Mouse (Mus musculus) forebrain, embryonic 11.5 days (tissue): Measurements from ENCODE around the gene 6820408C15Rik. TPM values are rescaled to one million over a fixed set of nuclear protein-coding genes. Genes with fewer than 3 reads are reported as not detected.
"Not testable (repeated sequence)": the region's sequence is repeated elsewhere in the genome, so short reads cannot be mapped to it uniquely, and the experiment has no call there.

Experiments
- ATAC-seq: fragments of 200-750 bp; cut with Nextera tagmentation; replicated peaks from 2 replicates; pipeline ENCODE4 v1.8.0; 2017; ENCODE audit warnings: moderate TSS enrichment; ENCODE audit not compliant: low FRiP score
- DNase-seq: peaks from one replicate; pipeline ENCODE4 v3.0.0-alpha.2; 2017; ENCODE audit warnings: low spot score
- H3K27ac ChIP-seq: fragments of 300-500 bp; sonication (generic); 2 replicates; pipeline ENCODE4 v1.5.1; 2014; ENCODE audit warnings: low read depth, low read length
- H3K27me3 ChIP-seq: fragments of 300-500 bp; sonication (generic); 2 replicates; pipeline ENCODE4 v1.6.1; 2014; ENCODE audit warnings: mild to moderate bottlenecking, low read length, mixed read lengths; ENCODE audit not compliant: control insufficient read depth, insufficient read depth
- H3K36me3 ChIP-seq: fragments of 300-500 bp; sonication (generic); 2 replicates; pipeline ENCODE4 v1.6.1; 2014; ENCODE audit warnings: mild to moderate bottlenecking, low read length, moderate library complexity, mixed read lengths; ENCODE audit not compliant: control insufficient read depth, insufficient read depth
- H3K4me1 ChIP-seq: fragments of 300-500 bp; sonication (generic); replicated peaks from 2 replicates; pipeline ENCODE4 v1.6.1; 2014; ENCODE audit warnings: low read length, mixed read lengths; ENCODE audit not compliant: control insufficient read depth, insufficient read depth
- H3K4me2 ChIP-seq: fragments of 300-500 bp; sonication (generic); 2 replicates; pipeline ENCODE4 v1.6.1; 2014; ENCODE audit warnings: low read depth, mild to moderate bottlenecking, low read length, moderate library complexity, mixed read lengths; ENCODE audit not compliant: severe bottlenecking
- H3K4me3 ChIP-seq: fragments of 300-500 bp; sonication (generic); 2 replicates; pipeline ENCODE4 v1.5.1; 2014; ENCODE audit warnings: low read depth, low read length
- H3K9ac ChIP-seq: fragments of 300-500 bp; sonication (generic); 2 replicates; pipeline ENCODE4 v1.6.1; 2014; ENCODE audit warnings: low read length
- H3K9me3 ChIP-seq: fragments of 300-500 bp; sonication (generic); 2 replicates; pipeline ENCODE4 v1.6.1; 2016; ENCODE audit warnings: low read length, mixed read lengths; ENCODE audit not compliant: control insufficient read depth
- WGBS: fragments of 180-500 bp; shearing (Covaris S2); extraction: QIAGEN DNeasy Blood & Tissue Kit; methylation state at CpG from one replicate; pipeline ENCODE4 v1.1.7; 2014; 5-methylcytosine and 5-hydroxymethylcytosine counted together
- polyA plus RNA-seq: library from polyadenylated mRNA; unstranded; fragments of >200 nt; fragmentation: Nextera tagmentation; extraction: Ambion mirVana; gene quantifications from 2 replicates; pipeline ENCODE4 v1.2.1, GENCODE M21; 2014

The 6820408C15Rik gene
- polyA plus RNA-seq, 1 experiment from 2014 or later = 0.41 TPM

- under 1% methylated on average over 86 of the region's 86 CpGs for WGBS
- peaks cover 5% of the 10 kb centered on the region for H3K9me3 ChIP-seq
- no peaks in the 10 kb centered on the region for H3K27me3 ChIP-seq
- H3K27ac ChIP-seq = peak overlapping the region; percentile 98
- peak overlapping the region; percentile 95 for H3K4me3 ChIP-seq
- H3K36me3 ChIP-seq = no peaks in the 10 kb centered on the region
- H3K4me1 ChIP-seq = peaks cover 20% of the 10 kb centered on the region
- DNase-seq = peak; percentile 79
- peak overlapping the region; percentile 99 for H3K9ac ChIP-seq
- H3K4me2 ChIP-seq = peak overlapping the region; percentile 89
- peak; percentile 4; the same call in 1 of the 2 replicates for ATAC-seq
Measured at GRCm38 (mm10) chr2:152413765-152414584, 1.4 kb upstream of the 6820408C15Rik start.

GRCm38 (mm10) chr2:152414591-152415165, 709 bp upstream of the 6820408C15Rik start, which contains the start of gene Zcchc3:
Zcchc3 (minus strand) TSS chr2:152415027.
- Histone ChIP-seq H3K4me1 (peaks cover 19% of the 10 kb centered on the region), H3K4me2 (peak within 1 kb of the TSS; percentile 89), H3K9me3 (peaks cover 5% of the 10 kb centered on the region), H3K4me3 (peak within 1 kb of the TSS; percentile 95), H3K36me3 (no peaks in the 10 kb centered on the region), H3K9ac (peak within 1 kb of the TSS; percentile 99), H3K27me3 (no peaks in the 10 kb centered on the region), H3K27ac (peak within 1 kb of the TSS; percentile 98)
- under 1% methylated on average over 60 of the region's 65 CpGs for WGBS
- DNase-seq = peak; percentile 95
- ATAC-seq = peak; percentile 76

GRCm38 (mm10) chr2:152415786-152416185, 399 bp downstream of the 6820408C15Rik start:
- no peaks in the 10 kb centered on the region for H3K27me3 ChIP-seq
- DNase-seq (no peak), ATAC-seq (no peak)
- H3K9me3 ChIP-seq = peaks cover 5% of the 10 kb centered on the region
- 91% methylated on average over 3 of the region's 3 CpGs for WGBS
- H3K4me1 ChIP-seq = peaks cover 10% of the 10 kb centered on the region
- no peak overlapping the region for H3K4me3 ChIP-seq
- no peak overlapping the region for H3K27ac ChIP-seq
- no peaks in the 10 kb centered on the region for H3K36me3 ChIP-seq
- H3K9ac ChIP-seq = no peak overlapping the region
- H3K4me2 ChIP-seq = no peak overlapping the region

GRCm38 (mm10) chr2:152427493-152427892, 12.1 kb downstream of the 6820408C15Rik start:
- Histone ChIP-seq H3K36me3 (no peaks in the 10 kb centered on the region), H3K4me1 (peaks cover 4% of the 10 kb centered on the region; the same call in 1 of the 2 replicates), H3K4me3 (no peak overlapping the region), H3K27me3 (no peaks in the 10 kb centered on the region), H3K27ac (no peak overlapping the region), H3K9me3 (no peaks in the 10 kb centered on the region), H3K9ac (no peak overlapping the region; the same call in 1 of the 2 replicates), H3K4me2 (peak overlapping the region; percentile 38; the same call in 1 of the 2 replicates)
- DNase-seq (no peak), ATAC-seq (0 out of 2 replicates have a peak, but pooled peaks have one; percentile 46)
- 6% methylated on average over 12 of the region's 12 CpGs for WGBS

GRCm38 (mm10) chr2:152428481-152428880, 13.1 kb downstream of the 6820408C15Rik start:
- not testable (repeated sequence) for H3K4me1 ChIP-seq, H3K9ac ChIP-seq, H3K27me3 ChIP-seq, H3K36me3 ChIP-seq, H3K9me3 ChIP-seq, H3K4me2 ChIP-seq, H3K27ac ChIP-seq, H3K4me3 ChIP-seq, DNase-seq, ATAC-seq
- WGBS = 74% methylated on average over 2 of the region's 2 CpGs

- no peak for DNase-seq
- H3K4me2 ChIP-seq = no peak overlapping the region
- no peak overlapping the region for H3K27ac ChIP-seq
- H3K4me3 ChIP-seq = no peak overlapping the region
- no peak overlapping the region for H3K9ac ChIP-seq
- 76% methylated on average over 7 of the region's 7 CpGs for WGBS
- no peaks in the 10 kb centered on the region for H3K9me3 ChIP-seq
- H3K27me3 ChIP-seq = no peaks in the 10 kb centered on the region
- H3K4me1 ChIP-seq = no peaks in the 10 kb centered on the region; the same call in 1 of the 2 replicates
- no peaks in the 10 kb centered on the region for H3K36me3 ChIP-seq
- ATAC-seq = no peak
Measured at GRCm38 (mm10) chr2:152436405-152436901, 21.1 kb downstream of the 6820408C15Rik start.

GRCm38 (mm10) chr2:152436983-152437860, 21.8 kb downstream of the 6820408C15Rik start:
- no peak overlapping the region for H3K27ac ChIP-seq
- 4% methylated on average over 22 of the region's 23 CpGs for WGBS
- DNase-seq = peak; percentile 93

GRCm38 (mm10) chr2:152438963-152439362, 23.6 kb downstream of the 6820408C15Rik start:
- no peak overlapping the region for H3K9ac ChIP-seq
- WGBS = 69% methylated on average over 1 of the region's 1 CpGs
- no peaks in the 10 kb centered on the region for H3K27me3 ChIP-seq
- H3K4me3 ChIP-seq = no peak overlapping the region
- ATAC-seq (no peak), DNase-seq (no peak)
- H3K4me2 ChIP-seq = no peak overlapping the region
- H3K36me3 ChIP-seq = no peaks in the 10 kb centered on the region
- no peak overlapping the region for H3K27ac ChIP-seq
- H3K9me3 ChIP-seq = no peaks in the 10 kb centered on the region
- no peaks in the 10 kb centered on the region; the same call in 1 of the 2 replicates for H3K4me1 ChIP-seq

More at GRCm38 (mm10) chr2:152436983-152437860, 21.8 kb downstream of the 6820408C15Rik start:
- Histone ChIP-seq H3K4me1 (no peaks in the 10 kb centered on the region; the same call in 1 of the 2 replicates), H3K9ac (peak overlapping the region; percentile 60), H3K4me2 (peak overlapping the region; percentile 70), H3K4me3 (peak overlapping the region; percentile 28), H3K9me3 (no peaks in the 10 kb centered on the region), H3K36me3 (no peaks in the 10 kb centered on the region), H3K27me3 (no peaks in the 10 kb centered on the region)
- ATAC-seq = peak; percentile 85
